Mouse (Mus musculus): Measurements from ENCODE around the gene Ttc39d.
"Not testable (repeated sequence)": the region's sequence is repeated elsewhere in the genome, so short reads cannot be mapped to it uniquely, and the experiment has no call there.

The Ttc39d gene

DNA sequence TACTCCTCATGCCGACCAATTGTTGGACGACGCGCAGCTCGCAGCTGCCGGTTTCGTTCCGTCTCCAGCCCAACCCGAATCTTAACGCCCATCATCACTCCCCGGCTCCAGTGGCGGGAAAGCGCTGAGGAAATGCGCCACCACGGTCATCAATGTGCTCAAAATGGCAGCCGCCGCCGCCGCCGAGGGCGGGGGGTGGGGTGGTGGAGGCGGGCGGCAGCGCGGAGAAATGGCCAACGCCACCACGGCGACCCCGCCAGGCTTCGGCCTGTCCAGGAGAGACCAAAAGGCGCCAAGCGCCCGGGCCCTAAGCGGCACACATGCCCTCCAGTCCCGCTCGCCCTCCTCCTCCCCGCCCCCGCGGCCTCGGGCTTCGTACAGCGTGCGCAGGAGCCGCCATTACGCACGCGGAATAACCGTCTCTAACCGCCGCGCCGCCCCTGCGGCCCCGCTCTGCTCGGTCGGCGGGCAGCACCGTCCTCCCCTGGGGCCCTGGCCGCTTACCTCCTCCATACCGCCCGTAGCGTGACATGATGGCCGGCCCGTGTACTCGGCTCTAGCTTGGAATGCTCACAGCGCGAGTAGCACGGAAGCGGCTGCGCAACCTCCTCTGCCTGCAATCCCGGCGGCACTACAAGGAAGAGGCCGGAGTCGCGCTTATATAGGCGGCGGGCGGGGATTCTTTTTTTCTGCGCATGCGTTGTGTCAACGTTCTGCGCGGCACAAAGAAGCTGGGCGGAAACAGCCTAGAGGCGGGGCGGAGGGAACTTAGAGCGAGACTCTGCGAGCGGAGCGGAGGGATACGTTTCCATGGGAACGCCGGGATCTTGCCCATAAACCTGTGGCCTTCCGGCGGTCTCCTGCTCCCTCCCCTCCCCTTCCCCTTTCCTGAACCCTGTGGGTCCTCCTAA, at the start of gene Ttc39d, which contains the start of gene Srsf7:
Gene Ttc39d (plus strand): TSS at position 790 of the 911 bp plus-strand sequence.
Gene Srsf7 (minus strand): TSS at position 637 of the 911 bp plus-strand sequence.
- DNase-seq (ENCODE audit: low read depth, low spot score) = peak; percentile 99

- no peak for DNase-seq (ENCODE audit: low read depth, low spot score)
These were observed 49.8 kb upstream of the Ttc39d start for GRCm38 (mm10) chr17:80157489-80157888.

DNA sequence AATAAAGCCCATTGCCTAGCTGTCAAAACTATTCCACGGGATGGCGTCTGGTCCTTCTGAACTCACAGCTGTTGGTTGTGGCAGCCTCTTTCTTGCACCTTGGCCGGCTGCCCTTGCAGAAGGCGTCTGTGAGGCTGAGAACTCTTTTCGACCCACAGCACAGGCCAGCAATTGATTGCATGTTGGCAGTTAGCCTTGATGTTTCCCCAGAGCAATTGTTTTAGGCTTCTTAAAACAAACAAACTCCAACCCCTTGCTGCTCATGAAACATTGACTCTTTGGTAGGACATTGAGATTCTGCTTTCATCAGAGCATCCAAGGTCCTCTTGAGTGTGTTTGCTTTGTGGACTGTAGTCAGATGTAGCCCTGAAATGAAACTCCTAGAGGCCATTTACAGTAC, 46.8 kb upstream of the Ttc39d start:
- peak; percentile 41 for DNase-seq (ENCODE audit: low read depth, low spot score)

DNA sequence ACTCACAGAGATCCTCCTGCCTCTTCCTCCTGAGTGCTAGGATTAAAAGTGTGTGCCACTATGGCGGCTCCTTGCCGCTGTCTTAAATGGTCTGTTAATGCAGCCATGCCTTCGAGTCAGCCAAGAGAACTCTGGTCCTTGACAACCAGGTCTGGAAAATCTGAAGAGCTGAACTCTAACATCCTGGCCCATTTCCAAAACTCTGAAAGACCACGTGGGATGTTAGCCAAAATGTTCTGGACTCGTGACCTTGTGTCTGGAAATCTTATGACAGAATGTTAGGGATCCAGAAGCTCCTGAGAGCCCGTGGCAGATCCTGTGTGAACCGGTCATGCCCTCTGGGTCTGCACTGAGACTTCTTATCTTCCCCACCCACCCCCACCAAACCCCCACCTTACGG, 43.3 kb upstream of the Ttc39d start:
- no peak for DNase-seq (ENCODE audit: low read depth, low spot score)

GRCm38 (mm10) chr17:80165741-80166140, 41.5 kb upstream of the Ttc39d start:
- peak; percentile 96 for DNase-seq (ENCODE audit: low read depth, low spot score)

DNA sequence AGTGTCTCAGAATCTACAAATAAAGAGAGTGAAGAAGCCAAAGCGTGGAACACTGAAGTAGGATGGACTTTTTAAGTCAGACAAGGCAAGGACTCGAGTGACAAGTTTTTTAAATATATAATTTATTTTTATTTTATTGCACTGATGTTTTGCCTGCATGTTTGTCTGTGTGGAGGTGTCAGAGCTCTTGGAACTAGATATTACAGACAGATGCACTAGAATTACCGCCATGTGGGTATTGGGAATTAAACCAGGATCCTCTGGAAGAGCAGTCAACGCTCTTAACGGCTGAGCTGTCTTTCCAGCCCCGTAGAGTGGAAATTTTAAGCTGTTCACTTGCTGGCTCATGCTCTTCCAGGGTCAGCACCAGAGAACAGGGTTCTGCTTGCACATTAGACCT, 40.9 kb upstream of the Ttc39d start:
- DNase-seq (ENCODE audit: low read depth, low spot score) = peak; percentile 53

GRCm38 (mm10) chr17:80167436-80167835, 39.8 kb upstream of the Ttc39d start:
- DNase-seq (ENCODE audit: low read depth, low spot score) = no peak

DNA sequence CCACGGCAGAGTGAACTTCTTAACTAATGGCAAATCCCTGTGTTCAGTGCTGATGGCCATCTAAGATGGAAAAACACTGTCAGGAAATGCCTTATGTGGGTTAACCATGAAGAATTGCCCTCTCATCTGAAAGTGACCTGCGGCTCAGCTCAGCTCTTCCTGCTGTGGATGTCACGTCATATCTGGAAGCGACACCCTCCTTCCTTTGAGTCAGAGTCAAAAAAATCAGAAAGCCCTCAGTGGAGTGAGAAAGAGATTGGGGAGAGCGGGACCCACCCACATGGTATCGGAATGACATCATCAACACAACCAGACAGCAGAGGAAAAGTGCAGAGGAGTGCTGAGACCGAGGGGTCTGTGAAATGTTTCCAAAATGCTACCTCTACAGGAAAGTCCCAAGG, 39.4 kb upstream of the Ttc39d start:
- DNase-seq (ENCODE audit: low read depth, low spot score) = peak; percentile 60

DNA sequence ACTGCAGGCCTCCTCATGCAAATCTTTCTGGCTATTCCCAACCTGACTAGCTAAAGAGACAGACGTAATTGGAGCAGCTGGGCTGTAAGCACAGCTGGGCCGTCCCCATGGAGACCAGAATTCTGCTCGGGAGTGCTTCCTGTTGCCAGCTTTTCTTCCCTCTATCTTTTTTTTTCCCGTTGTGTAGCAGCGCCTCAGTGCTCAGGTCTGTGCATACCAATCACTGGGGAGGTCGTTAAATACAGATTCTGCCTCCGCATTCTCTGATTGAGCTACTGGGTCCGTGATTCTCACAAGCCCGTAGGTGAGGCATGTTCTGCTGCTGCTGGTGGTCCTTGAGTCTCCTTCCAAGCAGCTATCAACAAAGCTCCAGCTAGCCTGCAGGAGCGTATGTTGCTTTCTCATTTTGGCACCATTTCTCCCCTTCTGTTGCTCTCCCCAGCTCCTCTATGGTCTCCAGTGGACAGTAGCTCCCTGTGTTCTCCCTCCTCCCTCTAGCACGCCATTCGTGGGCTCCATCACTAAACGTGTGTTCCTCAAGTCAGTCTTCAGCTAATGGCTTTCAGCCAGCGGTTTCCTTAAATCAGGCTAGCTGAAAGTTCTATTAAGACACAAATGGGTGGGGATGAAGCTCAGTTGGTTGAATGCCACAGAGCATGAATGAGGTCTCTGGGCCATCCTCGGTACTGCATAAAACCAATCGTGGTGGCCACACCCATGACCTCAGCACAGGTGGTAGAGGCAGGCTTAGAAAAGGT, 38.7 kb upstream of the Ttc39d start:
- DNase-seq (ENCODE audit: low read depth, low spot score) = peak; percentile 85

GRCm38 (mm10) chr17:80169792-80170191, 37.5 kb upstream of the Ttc39d start:
- no peak for DNase-seq (ENCODE audit: low read depth, low spot score)

- DNase-seq (ENCODE audit: low read depth, low spot score) = no peak
These were observed 36.3 kb upstream of the Ttc39d start for GRCm38 (mm10) chr17:80170951-80171350.

GRCm38 (mm10) chr17:80171948-80172347, 35.3 kb upstream of the Ttc39d start:
- no peak for DNase-seq (ENCODE audit: low read depth, low spot score)

DNA sequence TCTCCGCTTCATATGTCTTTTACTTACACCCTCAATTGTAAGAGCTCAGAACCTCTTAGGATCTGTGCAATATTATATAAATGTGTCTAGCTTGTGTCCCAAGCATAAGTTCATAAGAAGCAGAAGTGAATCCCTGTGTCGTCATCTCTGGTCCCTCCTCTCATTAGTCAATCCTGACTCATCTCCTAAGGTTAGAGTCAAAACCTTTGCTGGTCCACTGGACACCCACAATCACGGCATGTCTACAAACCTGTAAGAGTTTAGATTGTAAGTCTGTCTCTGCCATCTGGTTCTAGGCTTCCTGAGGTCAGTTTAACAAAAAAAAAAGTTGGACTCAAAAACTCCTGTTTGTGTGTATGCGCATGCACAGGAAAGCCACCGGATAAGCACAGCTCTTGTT, 34.5 kb upstream of the Ttc39d start:
- no peak for DNase-seq (ENCODE audit: low read depth, low spot score)

GRCm38 (mm10) chr17:80173708-80174107, 33.6 kb upstream of the Ttc39d start:
- no peak for DNase-seq (ENCODE audit: low read depth, low spot score)

DNA sequence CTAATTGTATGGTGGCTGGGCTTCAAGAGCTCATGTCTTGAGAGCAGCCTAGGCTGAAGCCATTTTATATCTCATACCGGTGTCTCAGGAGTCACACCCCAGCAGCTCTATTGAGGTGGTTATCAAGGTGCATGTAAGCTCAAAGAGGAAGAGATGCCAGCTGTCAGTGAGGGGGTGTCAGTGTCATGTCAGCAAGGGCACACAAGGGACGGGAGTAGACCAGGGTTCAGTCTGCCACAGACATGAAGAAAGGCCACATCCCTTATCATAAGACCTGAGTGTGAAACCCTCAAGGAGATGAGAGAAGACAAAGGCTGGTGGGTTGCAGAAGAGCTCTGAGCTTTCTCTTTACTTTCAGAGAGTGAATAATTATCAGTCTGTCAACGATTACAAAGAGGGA, 33.1 kb upstream of the Ttc39d start:
- no peak for DNase-seq (ENCODE audit: low read depth, low spot score)

- DNase-seq (ENCODE audit: low read depth, low spot score) = no peak
These were observed 32.4 kb upstream of the Ttc39d start for GRCm38 (mm10) chr17:80174699-80175385.

- DNase-seq (ENCODE audit: low read depth, low spot score) = no peak
These were observed 31.9 kb upstream of the Ttc39d start for GRCm38 (mm10) chr17:80175386-80175739.

DNA sequence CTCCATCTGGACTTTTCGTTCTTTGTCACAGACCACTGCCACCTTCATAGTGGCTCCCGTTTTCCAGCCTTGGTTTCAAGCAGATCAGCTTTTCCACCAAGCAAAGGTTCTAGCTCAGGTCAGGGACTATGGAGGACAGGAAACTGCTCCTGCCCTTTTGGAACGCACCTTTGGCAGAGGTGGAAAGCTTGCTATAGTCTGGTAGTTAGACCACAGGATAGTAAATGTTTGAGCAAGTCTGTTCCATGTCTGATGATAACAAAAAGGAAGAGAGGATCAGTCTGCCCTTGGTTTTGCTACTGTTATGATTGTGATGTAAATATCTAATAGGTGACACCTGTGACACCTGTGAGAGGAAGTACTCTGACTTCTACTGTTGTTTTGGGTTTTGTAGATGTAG, 31.3 kb upstream of the Ttc39d start:
- no peak for DNase-seq (ENCODE audit: low read depth, low spot score)

DNA sequence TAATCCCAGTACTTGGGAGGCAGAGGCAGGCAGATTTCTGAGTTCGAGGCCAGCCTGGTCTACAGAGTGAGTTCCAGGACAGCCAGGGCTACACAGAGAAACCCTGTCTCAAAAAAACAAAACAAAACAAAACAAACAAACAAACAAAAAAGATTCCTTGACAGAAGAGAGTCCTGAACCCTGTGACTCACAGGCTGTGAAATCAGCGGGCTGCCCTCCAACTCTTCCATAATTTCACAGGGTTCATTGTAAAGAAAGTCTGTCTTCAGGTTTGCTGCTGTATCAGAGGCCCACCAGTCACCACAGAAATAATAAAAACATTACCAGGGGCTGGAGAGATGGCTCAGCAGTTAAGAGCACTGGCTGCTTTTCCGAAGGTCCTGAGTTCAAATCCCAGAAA, 28.4 kb upstream of the Ttc39d start:
- DNase-seq (ENCODE audit: low read depth, low spot score) = not testable (repeated sequence)

DNA sequence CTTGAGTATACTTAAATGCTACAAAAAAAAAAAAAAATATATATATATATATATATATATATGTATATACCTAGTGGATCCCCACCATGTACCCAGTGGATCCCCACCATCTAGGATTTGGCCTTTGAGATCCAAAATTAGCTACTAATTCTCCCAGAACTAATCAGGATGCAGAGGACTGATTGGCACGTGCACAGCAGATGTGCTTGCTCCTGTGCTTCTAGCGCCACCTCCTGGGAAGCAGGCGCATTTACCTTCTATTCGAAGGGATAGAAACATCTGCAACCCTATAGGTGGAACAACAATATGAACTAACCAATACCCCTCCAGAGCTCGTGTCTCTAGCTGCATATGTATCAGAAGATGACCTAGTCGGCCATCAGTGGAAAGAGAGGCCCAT, 27.3 kb upstream of the Ttc39d start:
- DNase-seq (ENCODE audit: low read depth, low spot score) = peak; percentile 51

GRCm38 (mm10) chr17:80180468-80180867, 26.8 kb upstream of the Ttc39d start:
- no peak for DNase-seq (ENCODE audit: low read depth, low spot score)

DNA sequence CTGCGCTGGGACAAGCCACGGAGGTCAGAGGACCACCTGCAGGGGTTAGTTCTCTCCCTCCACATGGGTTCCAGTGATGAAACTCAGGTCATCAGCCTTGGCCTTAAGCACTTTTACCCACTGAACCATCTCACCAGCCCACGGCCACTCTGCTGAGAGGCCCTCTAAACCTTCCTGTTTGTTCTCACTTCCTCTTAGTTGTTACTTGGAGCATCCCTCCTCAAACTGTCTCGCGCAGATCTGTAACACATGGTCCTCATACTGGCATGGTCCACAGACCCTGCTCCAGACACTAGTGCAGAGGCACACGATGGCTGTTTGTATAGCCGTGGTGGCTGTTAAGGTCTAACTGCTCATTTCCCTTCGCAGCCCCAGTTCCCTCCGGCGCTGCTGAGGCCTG, 23.6 kb upstream of the Ttc39d start:
- DNase-seq (ENCODE audit: low read depth, low spot score) = no peak
